Mouse (Mus musculus): ENCODE measurements around the gene Nek5.

DNA sequence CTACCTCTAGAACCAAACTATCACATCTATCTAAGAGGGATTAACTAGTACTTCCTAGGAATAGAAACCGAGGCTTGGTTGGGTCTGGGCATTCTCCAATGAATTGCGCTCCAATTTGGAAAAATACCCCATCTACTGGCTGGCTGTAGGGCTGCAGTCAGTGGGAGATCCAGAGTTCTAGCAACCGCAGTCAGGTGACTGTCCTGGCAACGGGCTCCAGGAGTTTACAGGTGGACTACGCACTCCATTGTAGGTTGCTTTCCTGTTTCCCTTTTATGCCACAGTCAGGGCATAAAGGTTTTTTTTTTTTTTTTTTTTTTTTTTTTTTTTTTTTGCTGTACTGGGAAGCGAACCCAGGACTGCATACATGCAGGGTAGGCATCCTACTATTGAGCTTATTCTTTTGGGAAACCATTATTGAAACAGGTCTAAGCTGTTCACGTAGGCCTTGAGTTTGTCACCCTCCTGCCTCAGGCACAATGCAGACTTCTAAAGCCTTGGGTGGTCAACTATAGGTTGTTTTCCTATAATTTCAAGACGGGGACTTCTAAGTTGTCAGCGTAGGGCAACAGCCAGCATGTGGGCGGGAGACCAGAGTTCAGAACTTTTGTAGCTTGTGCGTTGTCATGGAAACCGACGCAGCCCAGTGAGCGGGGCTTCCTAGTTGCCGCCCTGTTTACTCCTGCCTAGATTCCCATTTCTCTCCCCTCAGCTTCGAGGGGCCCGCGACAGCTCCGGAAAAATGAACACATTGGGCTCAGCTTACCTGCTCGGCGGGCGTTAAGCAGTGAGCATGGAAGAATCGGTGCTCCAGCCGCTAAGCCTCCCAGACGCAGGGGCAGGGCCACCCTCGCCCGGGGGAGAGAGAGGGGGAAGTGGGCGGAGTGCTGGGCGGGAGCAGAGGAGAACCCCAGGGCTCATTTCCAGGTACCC, at the start of gene Nek5:
- TF ChIP-seq GATA1 (IDR thresholded peaks at IDR 0.05; ENCODE audit: borderline replicate concordance, low read length) (no peak), CTCF (IDR thresholded peaks at IDR 0.05; ENCODE audit: low read depth, low read length) (peak; percentile 13; the same call in 1 of the 2 replicates)
